Mouse (Mus musculus) kidney, adult 2 months (tissue): Measurements from ENCODE around the gene Dclk3. TPM values are rescaled to one million over a fixed set of nuclear protein-coding genes. Genes with fewer than 3 reads are reported as not detected.

ENCODE experiments used
- DNase-seq: peaks from one replicate; pipeline ENCODE4 v3.0.0; 2021
- H3K27ac ChIP-seq: fragments of 200-500 bp; 2 replicates; pipeline ENCODE4 v1.5.1; 2012; ENCODE audit warnings: low read depth, low read length, control low read depth, inconsistent platforms; ENCODE audit not compliant: insufficient read depth
- H3K27me3 ChIP-seq: fragments of 200-500 bp; replicated peaks from 2 replicates; pipeline ENCODE4 v1.6.1; 2012; ENCODE audit warnings: mild to moderate bottlenecking, moderate library complexity, low read length, inconsistent platforms; ENCODE audit not compliant: control insufficient read depth, insufficient read depth
- H3K36me3 ChIP-seq: fragments of 200-500 bp; 2 replicates; pipeline ENCODE4 v1.6.1; 2012; ENCODE audit warnings: mild to moderate bottlenecking, moderate library complexity, low read length, inconsistent platforms; ENCODE audit not compliant: control insufficient read depth, insufficient read depth
- H3K4me1 ChIP-seq: fragments of 200-500 bp; 2 replicates; pipeline ENCODE4 v1.6.1; 2011; ENCODE audit warnings: low read length; ENCODE audit not compliant: control insufficient read depth, insufficient read depth
- H3K4me3 ChIP-seq: fragments of 200-500 bp; 2 replicates; pipeline ENCODE4 v1.5.1; 2011; ENCODE audit warnings: mild to moderate bottlenecking, low read depth, low read length, control low read depth; ENCODE audit not compliant: insufficient read depth
- CTCF ChIP-seq: fragments of 200-500 bp; conservative IDR thresholded peaks from 2 replicates; pipeline ENCODE4 v1.5.1; 2011; ENCODE audit warnings: low read depth, mild to moderate bottlenecking, control low read depth, low read length, moderate library complexity, mixed read lengths; ENCODE audit not compliant: insufficient read depth, insufficient read length
- POLR2A ChIP-seq: fragments of 200-500 bp; IDR thresholded peaks from one replicate; pipeline ENCODE4 v1.6.1; 2011; ENCODE audit warnings: low read depth, low read length, control low read depth
- WGBS: fragments of 180-500 bp; shearing (Covaris S2); methylation state at CpG from one replicate; pipeline ENCODE4 v1.1.7; 2018; 5-methylcytosine and 5-hydroxymethylcytosine counted together
- polyA plus RNA-seq: library from polyadenylated mRNA; depleted of rRNA; stranded (reverse); fragments of >200 nt; gene quantifications from 2 replicates; pipeline ENCODE4 v1.2.3, GENCODE M21; 2012

Dclk3 gene
- polyA plus RNA-seq, 1 experiment: 22.1 TPM

DNA sequence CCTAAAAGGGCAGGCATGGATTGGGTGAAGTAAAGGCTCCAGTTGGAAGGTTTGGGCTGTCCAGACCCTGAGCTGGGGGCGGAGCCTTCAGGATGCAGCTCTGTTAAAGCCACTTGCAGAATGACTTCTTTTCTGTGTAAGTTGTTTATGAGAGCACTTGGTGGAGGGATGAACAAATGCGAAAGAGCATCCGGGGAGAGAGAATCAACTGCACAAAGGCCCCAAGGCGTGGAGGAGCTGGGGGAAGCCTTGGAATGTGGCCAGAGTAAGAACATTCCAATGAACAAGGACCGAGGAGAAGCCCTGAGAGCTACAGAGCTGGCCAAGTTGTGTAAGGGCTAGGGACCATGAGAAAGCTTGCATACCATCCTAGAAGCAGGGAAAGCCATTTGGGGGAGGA, 16.3 kb upstream of the Dclk3 start:
- no peak overlapping the region for H3K27ac ChIP-seq
- H3K4me3 ChIP-seq: no peak overlapping the region
- no peaks in the 10 kb centered on the region for H3K4me1 ChIP-seq
- no peak for TF ChIP-seq CTCF
- no peaks in the 10 kb centered on the region for H3K27me3 ChIP-seq
- no peak for DNase-seq
- H3K36me3 ChIP-seq: no peaks in the 10 kb centered on the region
- WGBS: 51% methylated on average over 5 of the region's 5 CpGs

- no peaks in the 10 kb centered on the region for H3K27me3 ChIP-seq
- H3K27ac ChIP-seq: no peak overlapping the region
- no peaks in the 10 kb centered on the region for H3K36me3 ChIP-seq
- no peaks in the 10 kb centered on the region for H3K4me1 ChIP-seq
- 78% methylated on average over 6 of the region's 6 CpGs for WGBS
- TF ChIP-seq POLR2A (no peak), CTCF (no peak)
- no peak for DNase-seq
- H3K4me3 ChIP-seq: no peak overlapping the region
These were observed 13.8 kb upstream of the Dclk3 start for GRCm38 (mm10) chr9:111425113-111425512.

DNA sequence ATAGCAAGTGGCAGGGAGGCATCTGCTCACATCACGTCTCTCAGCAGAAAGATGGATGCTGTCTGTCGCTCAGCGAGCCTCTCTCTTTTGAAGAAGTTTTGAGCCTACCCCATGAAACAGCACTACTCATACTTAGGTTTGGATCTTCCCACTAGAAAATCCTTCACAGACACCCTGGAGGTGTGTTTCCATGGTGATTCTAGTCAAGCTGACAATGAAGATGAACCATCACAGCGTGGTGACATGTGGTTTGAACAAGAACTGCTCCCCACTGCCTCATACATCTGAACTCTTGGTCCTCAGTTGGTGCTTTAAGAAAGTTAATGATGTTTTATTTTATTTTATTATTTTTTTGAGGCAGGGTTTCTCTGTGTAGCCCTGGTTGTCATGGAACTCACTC, 12.9 kb upstream of the Dclk3 start:
- WGBS: 96% methylated on average over 4 of the region's 4 CpGs
- Histone ChIP-seq H3K27me3 (no peaks in the 10 kb centered on the region), H3K36me3 (no peaks in the 10 kb centered on the region), H3K4me1 (no peaks in the 10 kb centered on the region), H3K4me3 (no peak overlapping the region), H3K27ac (no peak overlapping the region)
- no peak for DNase-seq
- no peak for TF ChIP-seq CTCF
- TF ChIP-seq POLR2A: no peak

GRCm38 (mm10) chr9:111427891-111428555, 10.9 kb upstream of the Dclk3 start:
- Histone ChIP-seq H3K36me3 (no peaks in the 10 kb centered on the region), H3K27me3 (no peaks in the 10 kb centered on the region), H3K4me3 (no peak overlapping the region), H3K27ac (no peak overlapping the region), H3K4me1 (no peaks in the 10 kb centered on the region)
- peak; percentile 59 for DNase-seq
- TF ChIP-seq POLR2A (no peak), CTCF (peak; percentile 56)
- WGBS: 86% methylated on average over 9 of the region's 9 CpGs

DNA sequence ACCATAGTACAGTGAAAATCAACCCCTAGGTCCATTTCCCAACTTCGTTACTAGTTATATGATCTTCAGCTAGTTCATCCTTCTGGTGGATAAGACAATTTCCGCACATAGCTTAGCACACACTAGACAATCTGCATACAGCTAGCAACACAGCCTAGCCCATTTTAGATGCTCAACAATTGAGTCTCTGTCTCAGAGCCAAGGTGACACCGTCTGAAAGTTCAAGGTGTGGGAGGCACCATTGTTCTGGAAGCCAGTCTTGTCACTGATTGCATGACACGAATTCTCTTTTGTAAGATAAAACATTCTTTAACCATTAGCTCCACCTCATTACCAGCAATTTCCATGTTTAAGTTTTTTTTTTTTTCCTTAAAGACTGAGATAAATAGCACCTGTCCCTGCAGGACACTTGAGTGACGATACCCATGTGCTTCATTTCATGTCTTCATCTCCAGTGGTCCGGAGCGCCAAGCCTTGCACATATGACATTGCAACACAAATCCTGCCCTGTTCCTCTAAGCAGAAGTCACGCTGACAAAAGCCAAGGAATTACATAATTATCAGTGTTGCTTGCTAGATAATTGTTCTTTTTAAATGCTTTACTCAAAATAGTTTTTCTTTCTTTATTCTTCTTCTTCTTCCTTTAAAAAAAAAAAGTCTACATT, 10.1 kb upstream of the Dclk3 start:
- no peak overlapping the region for H3K4me3 ChIP-seq
- H3K4me1 ChIP-seq: no peaks in the 10 kb centered on the region
- H3K36me3 ChIP-seq: no peaks in the 10 kb centered on the region
- DNase-seq: no peak
- 79% methylated on average over 8 of the region's 8 CpGs for WGBS
- H3K27ac ChIP-seq: no peak overlapping the region
- TF ChIP-seq POLR2A (no peak), CTCF (no peak)
- H3K27me3 ChIP-seq: no peaks in the 10 kb centered on the region

- Histone ChIP-seq H3K27me3 (no peaks in the 10 kb centered on the region), H3K4me3 (no peak overlapping the region), H3K27ac (no peak overlapping the region), H3K36me3 (no peaks in the 10 kb centered on the region), H3K4me1 (no peaks in the 10 kb centered on the region)
- DNase-seq: no peak
- TF ChIP-seq CTCF (no peak), POLR2A (no peak)
- 67% methylated on average over 2 of the region's 2 CpGs for WGBS
These were observed 9.5 kb upstream of the Dclk3 start for GRCm38 (mm10) chr9:111429363-111429750.

DNA sequence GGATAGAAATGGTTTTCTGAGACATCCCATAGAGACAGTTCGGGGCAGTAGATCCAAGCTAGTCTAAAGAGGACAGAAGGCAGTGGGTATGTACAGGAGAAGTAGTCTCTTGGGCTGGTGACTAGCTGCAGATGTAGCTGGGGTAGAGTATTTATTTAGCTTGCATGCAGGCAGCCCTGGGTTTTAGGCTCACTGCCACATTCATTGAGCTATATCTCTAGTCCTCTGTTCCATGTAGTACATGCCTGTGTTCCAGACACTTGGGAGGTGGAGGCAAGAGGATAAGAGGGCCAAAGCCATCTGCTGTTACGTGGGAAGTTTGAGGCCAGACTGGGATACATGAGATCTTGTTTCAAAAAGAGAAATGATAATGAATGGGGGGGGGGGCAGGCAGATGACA, 3.5 kb upstream of the Dclk3 start:
- no peak for DNase-seq
- 96% methylated on average over 2 of the region's 2 CpGs for WGBS
- Histone ChIP-seq H3K4me3 (no peak overlapping the region), H3K4me1 (peaks cover 4% of the 10 kb centered on the region; the same call in 1 of the 2 replicates), H3K27me3 (no peaks in the 10 kb centered on the region), H3K36me3 (no peaks in the 10 kb centered on the region), H3K27ac (no peak overlapping the region)
- TF ChIP-seq POLR2A: no peak
- no peak for TF ChIP-seq CTCF

- Histone ChIP-seq H3K27ac (peak overlapping the region; percentile 90), H3K4me3 (peak overlapping the region; percentile 71), H3K36me3 (no peaks in the 10 kb centered on the region), H3K27me3 (no peaks in the 10 kb centered on the region), H3K4me1 (peaks cover 15% of the 10 kb centered on the region)
- TF ChIP-seq CTCF (no peak), POLR2A (no peak)
- WGBS: 31% methylated on average over 8 of the region's 8 CpGs
- DNase-seq: no peak
These were observed 938 bp downstream of the Dclk3 start for GRCm38 (mm10) chr9:111439836-111440201.
